Mouse (Mus musculus) myocyte (in vitro differentiated cells): Measurements from ENCODE around the gene Mtap.

Experiments
- MYOD1 ChIP-seq, 3 experiments: IDR thresholded peaks; one replicate each; pipeline ENCODE4 v1.6.1; 2011; ENCODE audit warnings: control low read depth in 2 of 3, low read depth in 2 of 3, mild to moderate bottlenecking in 2 of 3, moderate library complexity in 1 of 3; ENCODE audit not compliant: insufficient read length in 2 of 3, control insufficient read depth in 1 of 3
- POLR2A ChIP-seq: IDR thresholded peaks from one replicate; pipeline ENCODE4 v1.6.1; 2011; ENCODE audit warnings: low read depth, mild to moderate bottlenecking, control low read depth, moderate library complexity; ENCODE audit not compliant: insufficient read length
- REST ChIP-seq: IDR thresholded peaks from one replicate; pipeline ENCODE4 v1.6.1; 2011; ENCODE audit warnings: mild to moderate bottlenecking, control low read depth, moderate library complexity; ENCODE audit not compliant: insufficient read depth, insufficient read length
- SRF ChIP-seq: IDR thresholded peaks from one replicate; pipeline ENCODE4 v1.6.1; 2011; ENCODE audit warnings: low read depth; ENCODE audit not compliant: control insufficient read depth, insufficient read length
- TCF12 ChIP-seq: IDR thresholded peaks from one replicate; pipeline ENCODE4 v1.6.1; 2011; ENCODE audit warnings: mild to moderate bottlenecking, control low read depth; ENCODE audit not compliant: poor library complexity, insufficient read depth, severe bottlenecking
- TCF3 ChIP-seq: IDR thresholded peaks from one replicate; pipeline ENCODE4 v1.6.1; 2011; ENCODE audit warnings: low read depth, control low read depth; ENCODE audit not compliant: insufficient read length
- USF1 ChIP-seq: IDR thresholded peaks from one replicate; pipeline ENCODE4 v1.6.1; 2011; ENCODE audit warnings: low read depth, mild to moderate bottlenecking, control low read depth, moderate library complexity

DNA sequence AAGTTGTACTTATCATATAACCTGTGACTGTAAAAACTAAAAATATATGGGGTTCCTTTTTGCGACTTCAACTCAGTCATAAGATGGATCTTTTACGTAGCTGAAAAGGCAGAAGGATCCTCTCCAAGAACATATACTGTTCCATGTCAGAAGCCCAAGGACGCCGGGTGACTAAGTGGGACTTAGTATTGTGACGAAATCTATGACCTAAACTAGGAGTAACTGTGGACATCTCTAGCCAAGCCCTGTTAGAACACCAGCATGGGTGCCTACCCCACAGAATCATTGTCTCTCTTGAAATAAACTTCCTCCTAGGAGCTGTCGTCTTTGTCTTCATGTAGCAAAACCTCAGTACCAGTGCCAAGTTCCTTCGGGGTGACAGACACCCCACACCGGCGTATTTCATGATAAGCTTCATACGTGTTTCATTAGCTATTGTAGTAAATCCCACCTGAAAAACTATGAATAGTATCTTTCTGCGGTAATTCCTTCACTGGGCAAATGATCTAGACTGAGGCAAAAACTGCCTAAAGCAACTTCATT is 24.7 kb upstream of the Mtap start:
- no peak for TF ChIP-seq TCF12
- TF ChIP-seq POLR2A, result no peak
- no peak for TF ChIP-seq TCF3
- no peak for TF ChIP-seq SRF
- TF ChIP-seq REST, result no peak
- TF ChIP-seq USF1, result no peak
- TF ChIP-seq MYOD1 (IDR thresholded peaks at IDR 0.05; ENCODE audit: control insufficient read depth in 1 of 3, insufficient read length in 2 of 3, low read depth in 2 of 3), result no peak
